Mouse (Mus musculus) bone marrow macrophage, adult 2 months (primary cell): Measurements from ENCODE around the gene Ces2e.

ENCODE experiments used
- CTCF ChIP-seq: IDR thresholded peaks from 2 replicates; pipeline ENCODE4 v1.5.1; 2012; ENCODE audit warnings: low read depth, mild to moderate bottlenecking, low read length, moderate library complexity
- POLR2A ChIP-seq: IDR thresholded peaks from 2 replicates; pipeline ENCODE4 v1.6.1; 2012; ENCODE audit warnings: mild to moderate bottlenecking, low read depth, low read length, borderline replicate concordance

DNA sequence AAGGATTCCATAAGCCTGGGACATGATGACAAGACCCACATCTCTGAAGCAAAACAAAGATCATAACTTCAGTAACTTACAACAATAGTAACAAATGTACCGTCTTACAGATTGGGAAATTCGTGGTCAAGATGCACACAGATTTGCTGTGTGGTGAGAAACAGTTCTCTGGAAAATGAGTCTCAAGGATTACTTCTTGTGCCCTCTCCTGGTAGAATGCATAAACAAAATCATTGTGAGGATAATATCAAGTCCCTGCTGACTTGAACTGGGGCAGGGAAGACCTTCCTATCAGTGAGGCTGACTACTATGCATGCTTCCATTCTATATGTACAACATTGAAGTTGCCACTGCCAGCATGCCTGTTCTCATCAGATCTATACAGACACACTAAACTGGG lies 24.3 kb upstream of the Ces2e start:
- TF ChIP-seq POLR2A (no peak), CTCF (no peak)
